Mouse (Mus musculus) B cell, adult (primary cell): ENCODE data around the gene Il12rb2. TPM values are rescaled to one million over a fixed set of nuclear protein-coding genes. Genes with fewer than 3 reads are reported as not detected.

ENCODE experiments used
- total RNA-seq: library from RNA; stranded (reverse); gene quantifications from 4 replicates; pipeline ENCODE4 v1.2.4, GENCODE M21; 2023; ENCODE audit not compliant: inconsistent age

Il12rb2 gene
- 0.16 to 0.33 TPM (median 0.22 TPM) in 4 replicates for total RNA-seq

GRCm38 (mm10) chr6:67375982-67376391, at the start of gene Il12rb2:
TSS of gene Il12rb2 (minus strand) at chr6:67376188.

Other genes starting within 250 kb of the Il12rb2 start
- gene Serbp1, start 138.0 kb downstream of the Il12rb2 start, total RNA-seq, result 303 to 346 TPM (median 325 TPM) in 4 replicates
- gene Il23r, start 115.7 kb upstream of the Il12rb2 start, total RNA-seq, result 0.19 TPM in 1 of 4 replicates, not detected in the others
- gene Tacstd2, start 159.6 kb upstream of the Il12rb2 start, total RNA-seq, result 2.9 to 3.4 TPM (median 3.4 TPM) in 4 replicates